Mouse (Mus musculus): ENCODE data around the gene Iscu. TPM values are rescaled to one million over a fixed set of nuclear protein-coding genes. Genes with fewer than 3 reads are reported as not detected.
"Not testable (repeated sequence)": the region's sequence is repeated elsewhere in the genome, so short reads cannot be mapped to it uniquely, and the experiment has no call there.

Gene Iscu
- polyA plus RNA-seq, 1 experiment from 2014 or later = 124 TPM

DNA sequence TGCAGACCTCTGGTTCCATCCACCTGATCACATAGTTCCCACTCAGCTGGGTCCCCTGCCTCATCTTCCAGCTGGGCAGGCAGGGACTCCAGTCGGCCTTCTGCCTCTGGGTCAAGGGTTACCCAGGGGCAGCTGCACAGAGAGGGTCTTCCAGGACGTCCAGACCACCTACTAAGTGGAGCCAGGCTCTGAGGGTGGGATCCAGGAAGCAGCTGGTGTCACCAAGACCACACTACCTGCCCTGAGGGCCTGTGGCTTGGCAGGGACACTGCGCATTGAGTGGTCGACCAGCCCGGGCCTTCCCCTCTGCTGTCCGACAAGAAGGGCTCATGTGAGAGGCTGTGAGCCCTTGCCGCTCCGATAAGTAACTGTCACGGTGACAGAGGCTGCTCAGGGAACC, 35.2 kb downstream of the Iscu start:
- WGBS = 28% methylated on average over 9 of the region's 9 CpGs
- Histone ChIP-seq H3K4me3 (no peak overlapping the region), H3K4me2 (no peak overlapping the region), H3K4me1 (replicated peaks) (peaks cover 10% of the 10 kb centered on the region), H3K9me3 (replicated peaks) (no peaks in the 10 kb centered on the region), H3K36me3 (no peaks in the 10 kb centered on the region), H3K27ac (no peak overlapping the region), H3K9ac (no peak overlapping the region), H3K27me3 (no peaks in the 10 kb centered on the region; the same call in 1 of the 2 replicates)
- no peak for ATAC-seq (replicated peaks; ENCODE audit: insufficient number of reproducible peaks, insufficient read depth, low FRiP score, low read depth)

DNA sequence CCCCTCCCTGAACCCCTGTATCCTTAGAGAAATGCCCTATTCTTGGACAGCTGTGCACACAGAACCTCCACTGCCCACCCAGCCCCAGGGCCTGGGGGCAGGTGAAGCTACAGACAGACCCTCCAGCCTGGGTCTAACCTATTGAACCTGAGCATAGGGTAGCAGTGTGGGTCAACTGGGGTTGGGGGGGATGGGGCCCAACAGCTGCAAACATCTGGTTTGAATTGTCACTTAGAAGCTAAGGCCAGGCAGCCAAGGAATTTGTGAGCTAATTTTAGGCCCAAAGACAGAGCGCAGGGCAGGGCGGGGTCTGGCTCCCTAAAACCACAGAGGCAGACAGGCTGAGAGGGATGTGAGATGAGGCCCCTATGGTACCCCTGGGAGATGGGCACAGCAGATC, 35.6 kb downstream of the Iscu start:
- Histone ChIP-seq H3K27me3 (no peaks in the 10 kb centered on the region), H3K27ac (no peak overlapping the region), H3K4me3 (no peak overlapping the region), H3K4me2 (no peak overlapping the region), H3K4me1 (replicated peaks) (peaks cover 10% of the 10 kb centered on the region), H3K9me3 (replicated peaks) (no peaks in the 10 kb centered on the region), H3K9ac (no peak overlapping the region), H3K36me3 (no peaks in the 10 kb centered on the region)
- no peak for ATAC-seq (replicated peaks; ENCODE audit: insufficient number of reproducible peaks, insufficient read depth, low FRiP score, low read depth)
- WGBS = 23% methylated on average over 2 of the region's 2 CpGs

- Histone ChIP-seq H3K4me3 (no peak overlapping the region), H3K4me2 (no peak overlapping the region), H3K27ac (no peak overlapping the region), H3K9ac (no peak overlapping the region), H3K36me3 (no peaks in the 10 kb centered on the region), H3K4me1 (replicated peaks) (peaks cover 10% of the 10 kb centered on the region), H3K9me3 (replicated peaks) (no peaks in the 10 kb centered on the region), H3K27me3 (peaks cover 9% of the 10 kb centered on the region)
- WGBS = 82% methylated on average over 4 of the region's 4 CpGs
- ATAC-seq (replicated peaks; ENCODE audit: insufficient number of reproducible peaks, insufficient read depth, low FRiP score, low read depth) = no peak
Measured at GRCm38 (mm10) chr5:113810111-113810510, 37.6 kb downstream of the Iscu start.

DNA sequence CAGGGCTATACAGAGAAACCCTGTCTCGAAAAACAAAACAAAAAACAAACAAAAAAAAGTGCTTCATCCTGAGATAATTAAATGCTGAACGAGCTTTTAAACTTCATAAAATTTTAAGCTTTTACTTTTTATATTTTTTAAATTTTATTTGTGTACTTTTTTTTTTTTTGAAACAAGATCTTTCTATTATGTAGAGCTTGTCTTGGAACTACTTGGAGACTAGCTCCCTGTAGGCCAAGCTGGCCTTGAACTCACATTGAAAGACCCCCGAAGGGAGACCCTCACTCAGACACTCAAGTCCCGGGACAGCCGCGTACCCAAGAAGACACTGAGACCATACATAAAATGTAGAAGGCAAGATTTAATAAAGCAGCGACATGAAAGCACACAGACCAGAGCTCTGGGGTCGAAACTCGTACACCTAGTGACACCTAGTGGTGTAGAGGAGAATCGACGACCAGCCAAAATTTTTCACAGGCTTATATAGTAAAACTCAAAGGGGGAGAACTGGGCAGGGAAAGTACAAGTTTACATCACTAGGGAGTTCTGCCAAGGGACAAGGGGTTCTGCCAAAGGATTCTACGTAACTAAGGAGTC, 39.4 kb downstream of the Iscu start:
- 20% methylated on average over 11 of the region's 12 CpGs for WGBS
- not testable (repeated sequence) for ATAC-seq (replicated peaks; ENCODE audit: insufficient number of reproducible peaks, insufficient read depth, low FRiP score, low read depth); H3K4me2 ChIP-seq; H3K9me3 ChIP-seq (replicated peaks); H3K4me3 ChIP-seq; H3K9ac ChIP-seq; H3K36me3 ChIP-seq; H3K27ac ChIP-seq; H3K27me3 ChIP-seq
- peaks cover 13% of the 10 kb centered on the region for H3K4me1 ChIP-seq (replicated peaks)

DNA sequence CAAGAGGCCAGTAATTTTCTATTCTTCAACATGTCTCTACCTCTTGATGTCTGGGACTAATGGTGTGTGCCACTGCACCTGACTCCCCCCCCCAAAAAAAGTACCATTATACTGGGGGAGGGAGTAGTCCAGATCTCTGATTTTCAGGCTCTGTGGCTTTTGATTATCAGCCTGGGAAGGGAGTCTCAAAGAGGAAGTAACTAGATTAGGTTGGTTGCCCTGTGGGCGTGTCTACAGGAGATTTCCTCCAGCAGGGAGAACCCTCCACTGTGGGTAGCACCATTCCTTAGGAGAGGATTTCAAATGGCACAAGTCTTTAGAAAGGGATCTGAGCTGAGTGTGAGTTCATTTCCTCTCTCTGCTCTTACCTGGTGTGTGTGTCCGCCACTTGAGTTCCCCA, 40.1 kb downstream of the Iscu start:
- ATAC-seq (replicated peaks; ENCODE audit: insufficient number of reproducible peaks, insufficient read depth, low FRiP score, low read depth) = no peak
- Histone ChIP-seq H3K27me3 (peaks cover 9% of the 10 kb centered on the region), H3K9ac (no peak overlapping the region), H3K27ac (no peak overlapping the region), H3K4me3 (no peak overlapping the region), H3K9me3 (replicated peaks) (no peaks in the 10 kb centered on the region), H3K4me2 (no peak overlapping the region), H3K36me3 (no peaks in the 10 kb centered on the region), H3K4me1 (replicated peaks) (peaks cover 12% of the 10 kb centered on the region)
- 89% methylated on average over 2 of the region's 2 CpGs for WGBS

GRCm38 (mm10) chr5:113813608-113814007, 41.1 kb downstream of the Iscu start:
- Histone ChIP-seq H3K9me3 (replicated peaks) (no peaks in the 10 kb centered on the region), H3K4me3 (no peak overlapping the region), H3K4me1 (replicated peaks) (peaks cover 3% of the 10 kb centered on the region; the same call in 1 of the 2 replicates), H3K9ac (no peak overlapping the region), H3K36me3 (no peaks in the 10 kb centered on the region), H3K4me2 (no peak overlapping the region), H3K27me3 (peaks cover 9% of the 10 kb centered on the region), H3K27ac (no peak overlapping the region)
- ATAC-seq (replicated peaks; ENCODE audit: insufficient number of reproducible peaks, insufficient read depth, low FRiP score, low read depth) = no peak
- whole genome bisulfite sequencing = 17% methylated on average over 9 of the region's 9 CpGs

DNA sequence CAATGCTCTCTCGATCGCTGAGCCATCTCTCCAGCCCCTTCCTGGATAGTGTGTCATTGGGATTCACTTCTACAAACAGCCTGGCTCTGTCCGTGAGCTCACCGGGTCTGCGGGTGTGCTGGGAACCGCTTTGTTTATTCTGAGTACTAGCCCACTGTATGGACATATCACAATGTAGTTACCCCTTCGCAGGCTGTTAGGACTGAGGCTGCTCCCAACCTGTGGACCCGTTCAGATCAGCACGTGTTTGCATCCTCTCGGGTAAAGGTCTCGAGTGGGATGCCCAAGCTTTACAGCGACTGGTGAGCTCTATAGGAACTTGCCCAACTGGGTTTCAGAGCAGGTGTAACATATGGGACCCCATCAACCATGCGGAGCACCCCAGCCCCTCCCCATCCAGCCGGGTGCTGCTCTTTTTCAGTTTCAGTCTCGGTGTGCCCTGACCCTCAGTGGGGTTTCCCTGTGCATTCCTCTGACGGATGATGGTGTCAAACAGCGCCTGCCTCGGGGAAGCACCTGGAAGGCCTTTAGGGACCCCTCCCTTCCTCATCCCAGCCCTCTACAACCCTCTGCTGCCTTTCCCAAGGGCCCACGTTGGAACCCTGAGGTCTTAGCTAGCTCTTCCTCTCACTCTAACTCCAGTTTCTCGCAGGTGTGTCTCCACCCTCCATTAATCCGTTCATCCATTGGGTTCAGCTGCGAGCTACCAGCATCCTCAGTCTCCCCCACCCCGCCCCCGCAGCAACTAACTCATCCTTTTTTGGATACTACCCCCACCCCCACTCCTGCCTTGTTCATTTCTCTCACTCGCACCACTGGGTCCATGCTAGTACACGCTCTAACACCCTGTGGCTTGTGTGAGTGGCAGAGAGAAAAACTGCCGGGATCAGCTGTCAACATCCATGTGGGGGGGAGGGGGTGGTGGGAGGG, 41.8 kb downstream of the Iscu start:
- Histone ChIP-seq H3K4me3 (no peak overlapping the region), H3K27ac (no peak overlapping the region), H3K27me3 (peaks cover 9% of the 10 kb centered on the region), H3K9ac (no peak overlapping the region), H3K9me3 (replicated peaks) (no peaks in the 10 kb centered on the region), H3K4me1 (replicated peaks) (peaks cover 3% of the 10 kb centered on the region; the same call in 1 of the 2 replicates), H3K4me2 (no peak overlapping the region), H3K36me3 (no peaks in the 10 kb centered on the region)
- WGBS = 31% methylated on average over 27 of the region's 27 CpGs
- ATAC-seq (replicated peaks; ENCODE audit: insufficient number of reproducible peaks, insufficient read depth, low FRiP score, low read depth) = no peak

- H3K4me3 ChIP-seq = no peak overlapping the region
- H3K27me3 ChIP-seq = peaks cover 9% of the 10 kb centered on the region
- no peaks in the 10 kb centered on the region for H3K36me3 ChIP-seq
- no peaks in the 10 kb centered on the region for H3K9me3 ChIP-seq (replicated peaks)
- H3K4me1 ChIP-seq (replicated peaks) = peaks cover 3% of the 10 kb centered on the region; the same call in 1 of the 2 replicates
- no peak overlapping the region for H3K4me2 ChIP-seq
- WGBS = 58% methylated on average over 11 of the region's 11 CpGs
- no peak overlapping the region for H3K27ac ChIP-seq
- H3K9ac ChIP-seq = no peak overlapping the region
- no peak for ATAC-seq (replicated peaks; ENCODE audit: insufficient number of reproducible peaks, insufficient read depth, low FRiP score, low read depth)
Measured at GRCm38 (mm10) chr5:113815041-113815389, 42.5 kb downstream of the Iscu start.

DNA sequence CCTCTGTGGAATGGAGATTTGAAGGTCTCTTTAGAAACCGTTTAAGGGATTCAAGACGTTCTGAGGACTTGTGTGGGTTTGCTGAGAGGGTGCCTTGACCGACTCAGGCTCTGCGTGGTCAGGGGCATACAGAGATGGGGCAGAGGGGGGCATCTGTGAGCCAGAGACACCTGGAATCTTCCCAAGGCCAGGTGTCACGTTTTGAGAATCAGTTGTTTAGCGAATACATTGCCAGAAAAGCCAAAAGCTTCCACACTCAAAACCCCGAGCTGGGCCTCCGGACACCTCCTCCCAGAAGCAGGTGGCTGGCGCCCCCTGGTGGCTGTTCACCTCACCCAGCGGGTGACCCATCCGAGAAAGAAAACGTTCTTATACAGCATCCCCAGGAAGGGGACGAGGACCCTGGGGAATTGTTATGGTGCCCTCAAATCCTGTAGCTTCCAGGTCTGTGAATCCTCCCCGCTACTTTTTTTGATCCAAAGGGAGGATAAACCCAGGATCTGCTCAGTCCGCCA, 43.1 kb downstream of the Iscu start:
- no peak overlapping the region for H3K27ac ChIP-seq
- no peak for ATAC-seq (replicated peaks; ENCODE audit: insufficient number of reproducible peaks, insufficient read depth, low FRiP score, low read depth)
- whole genome bisulfite sequencing = 13% methylated on average over 15 of the region's 15 CpGs
- no peak overlapping the region for H3K9ac ChIP-seq
- H3K4me2 ChIP-seq = no peak overlapping the region
- no peaks in the 10 kb centered on the region for H3K36me3 ChIP-seq
- peaks cover 3% of the 10 kb centered on the region; the same call in 1 of the 2 replicates for H3K4me1 ChIP-seq (replicated peaks)
- H3K4me3 ChIP-seq = no peak overlapping the region
- H3K27me3 ChIP-seq = peaks cover 9% of the 10 kb centered on the region
- no peaks in the 10 kb centered on the region for H3K9me3 ChIP-seq (replicated peaks)

DNA sequence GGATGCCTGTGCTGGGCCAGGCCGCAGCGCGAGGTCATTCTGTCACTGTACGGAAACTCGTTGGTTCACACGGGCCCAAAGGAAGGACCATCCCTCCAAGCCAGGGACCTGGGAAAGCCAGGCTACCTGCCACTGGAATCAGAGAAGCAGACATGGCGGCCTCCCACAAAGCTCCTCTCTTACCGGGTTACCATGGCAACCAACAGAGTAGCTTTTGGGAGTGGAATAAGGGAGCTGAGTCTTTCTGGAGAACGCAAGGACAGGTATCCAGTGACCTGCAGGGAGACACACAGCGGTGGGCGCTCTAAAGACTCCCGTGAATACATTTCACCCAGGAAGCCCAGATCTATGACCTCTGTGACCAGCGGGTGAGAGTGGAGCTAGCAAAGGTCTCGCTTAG, 46.0 kb downstream of the Iscu start:
- Histone ChIP-seq H3K4me1 (replicated peaks) (peaks cover 3% of the 10 kb centered on the region; the same call in 1 of the 2 replicates), H3K4me2 (no peak overlapping the region)
- 70% methylated on average over 14 of the region's 14 CpGs for WGBS

DNA sequence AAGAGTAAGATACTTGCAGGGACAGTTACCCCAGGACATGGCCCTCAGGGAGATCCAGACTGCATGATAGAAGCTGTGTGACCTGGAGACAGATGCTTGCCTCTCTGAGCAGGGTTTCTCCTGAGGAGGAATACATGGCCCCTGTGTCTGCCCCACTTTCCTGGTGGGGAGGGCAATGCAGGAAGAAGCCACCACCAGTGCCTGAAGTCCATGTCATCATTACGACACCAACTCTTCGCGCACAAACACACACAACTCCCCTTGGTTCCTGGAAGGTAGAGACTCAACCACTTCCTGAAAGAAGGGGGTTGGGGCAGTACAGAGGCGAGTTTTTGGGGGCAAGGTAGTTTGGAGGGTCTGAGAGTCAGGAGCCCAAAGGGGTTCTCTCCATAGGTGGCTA, 51.7 kb downstream of the Iscu start:
- WGBS = 79% methylated on average over 4 of the region's 4 CpGs
- Histone ChIP-seq H3K4me2 (no peak overlapping the region), H3K36me3 (no peaks in the 10 kb centered on the region), H3K4me1 (replicated peaks) (no peaks in the 10 kb centered on the region), H3K9ac (no peak overlapping the region), H3K9me3 (replicated peaks) (no peaks in the 10 kb centered on the region), H3K4me3 (no peak overlapping the region), H3K27me3 (no peaks in the 10 kb centered on the region), H3K27ac (no peak overlapping the region)
- no peak for ATAC-seq (replicated peaks; ENCODE audit: insufficient number of reproducible peaks, insufficient read depth, low FRiP score, low read depth)

More for the DNA sequence above, 46.0 kb downstream of the Iscu start:
- Histone ChIP-seq H3K36me3 (no peaks in the 10 kb centered on the region), H3K27me3 (peaks cover 9% of the 10 kb centered on the region), H3K4me3 (no peak overlapping the region), H3K9me3 (replicated peaks) (no peaks in the 10 kb centered on the region), H3K9ac (no peak overlapping the region), H3K27ac (no peak overlapping the region)
- ATAC-seq (replicated peaks; ENCODE audit: insufficient number of reproducible peaks, insufficient read depth, low FRiP score, low read depth) = no peak
